Mouse (Mus musculus): Measurements from ENCODE around the gene Arf3.
"Not testable (repeated sequence)": the region's sequence is repeated elsewhere in the genome, so short reads cannot be mapped to it uniquely, and the experiment has no call there.

Arf3 gene

DNA sequence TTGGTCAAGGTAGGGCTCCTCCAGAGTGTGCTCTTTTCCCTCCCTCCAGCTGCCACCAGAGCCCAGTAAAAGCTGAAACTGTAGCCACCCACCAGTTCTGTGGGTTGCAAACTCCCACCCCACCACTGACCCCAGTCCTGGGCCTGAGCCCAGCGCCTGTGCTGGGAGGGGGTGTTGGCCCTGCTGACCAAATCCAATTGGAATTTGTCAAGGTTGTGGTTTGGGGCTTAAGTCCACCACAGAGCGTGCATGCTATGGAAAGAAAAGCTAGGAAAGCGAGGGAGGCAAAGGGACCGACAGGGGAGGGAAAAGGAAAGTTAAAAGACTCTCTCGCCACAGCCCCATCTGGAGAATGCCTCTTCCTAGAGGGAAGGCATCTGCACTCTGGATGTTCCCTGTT is 5.2 kb upstream of the Arf3 start:
- no peak for ATAC-seq (ENCODE audit: insufficient number of reproducible peaks, low FRiP score, low TSS enrichment)

DNA sequence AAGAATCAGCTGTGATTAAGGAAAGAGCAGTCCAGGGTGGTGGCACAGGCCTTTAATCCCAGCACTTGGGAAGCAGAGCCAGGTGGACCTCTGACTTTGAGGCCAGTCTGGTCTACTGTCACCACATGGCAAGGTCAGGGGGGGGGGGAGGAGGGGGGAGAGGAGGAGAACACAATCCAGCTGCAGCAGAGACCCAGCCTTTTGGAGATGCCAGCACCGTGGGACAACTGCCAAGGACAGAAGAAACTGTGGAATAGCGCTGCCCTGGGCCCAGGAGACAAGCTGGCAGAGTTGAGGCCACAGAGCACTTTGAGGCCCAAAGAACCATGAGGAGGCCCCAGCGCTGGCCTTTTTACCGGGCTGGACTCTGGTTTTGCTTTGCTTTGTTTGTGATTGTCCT is 2.9 kb upstream of the Arf3 start:
- no peak for ATAC-seq (ENCODE audit: insufficient number of reproducible peaks, low FRiP score, low TSS enrichment)

DNA sequence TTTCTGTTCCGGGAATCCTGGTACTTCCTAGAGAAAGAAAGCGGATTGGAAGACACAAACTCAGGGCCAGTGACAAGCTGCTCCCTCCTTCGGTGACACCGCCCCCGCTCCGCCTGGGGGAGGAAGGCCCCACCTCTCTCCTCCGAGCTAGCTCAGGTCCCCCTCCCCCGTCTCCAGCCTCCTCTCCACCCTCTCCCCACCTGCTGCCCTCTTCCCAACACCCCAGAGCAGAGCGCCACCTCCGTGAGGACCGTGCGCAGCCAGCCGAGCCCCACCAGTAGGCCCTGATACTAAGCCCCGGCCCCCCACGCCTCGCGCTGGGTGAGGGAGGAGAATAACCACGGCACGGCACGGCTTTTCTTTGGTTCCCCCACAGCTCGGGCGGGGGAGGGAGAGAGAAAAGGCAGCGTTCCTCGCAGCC is 803 bp downstream of the Arf3 start:
- peak; percentile 61; the same call in 1 of the 2 replicates for ATAC-seq (ENCODE audit: insufficient number of reproducible peaks, low FRiP score, low TSS enrichment)

DNA sequence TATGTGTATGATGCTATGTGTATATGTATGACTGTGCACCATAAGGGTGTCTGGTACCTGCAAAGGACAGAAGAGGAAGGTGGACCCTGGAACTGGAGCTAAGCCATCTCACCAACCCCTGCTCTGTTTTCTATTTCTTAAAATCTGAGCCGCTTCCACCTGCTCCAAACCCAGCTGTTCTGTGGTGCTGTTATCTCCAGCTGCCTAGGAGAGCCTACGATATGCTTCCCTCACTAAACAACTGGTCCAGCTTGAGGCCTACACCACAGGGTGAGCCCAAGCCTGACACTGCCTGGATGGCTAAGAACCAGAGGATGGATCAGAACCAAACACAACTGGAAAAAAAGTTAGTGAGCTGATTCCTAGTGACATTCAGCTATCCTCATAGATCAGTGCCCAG is 8.9 kb downstream of the Arf3 start:
- no peak for ATAC-seq (ENCODE audit: insufficient number of reproducible peaks, low FRiP score, low TSS enrichment)

DNA sequence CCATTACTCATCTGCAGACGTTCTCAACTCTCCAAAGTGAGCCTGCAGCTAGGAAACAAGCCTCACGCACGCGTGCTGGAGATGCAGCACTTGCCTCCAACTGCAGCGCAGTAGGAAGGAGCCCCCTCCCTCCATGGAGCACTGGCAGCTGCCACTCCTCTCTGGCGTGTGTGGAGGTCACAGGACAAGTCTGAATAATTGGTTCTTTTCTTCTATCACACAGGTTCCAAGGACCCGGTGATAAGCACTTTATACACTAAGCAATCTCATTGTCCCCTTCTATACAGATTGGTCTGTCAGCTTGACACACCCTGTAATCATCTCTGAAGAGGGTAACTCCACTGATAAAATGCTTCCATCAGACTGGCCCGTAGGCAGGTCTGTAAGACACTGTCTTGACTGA is 10.0 kb downstream of the Arf3 start:
- no peak for ATAC-seq (ENCODE audit: insufficient number of reproducible peaks, low FRiP score, low TSS enrichment)

DNA sequence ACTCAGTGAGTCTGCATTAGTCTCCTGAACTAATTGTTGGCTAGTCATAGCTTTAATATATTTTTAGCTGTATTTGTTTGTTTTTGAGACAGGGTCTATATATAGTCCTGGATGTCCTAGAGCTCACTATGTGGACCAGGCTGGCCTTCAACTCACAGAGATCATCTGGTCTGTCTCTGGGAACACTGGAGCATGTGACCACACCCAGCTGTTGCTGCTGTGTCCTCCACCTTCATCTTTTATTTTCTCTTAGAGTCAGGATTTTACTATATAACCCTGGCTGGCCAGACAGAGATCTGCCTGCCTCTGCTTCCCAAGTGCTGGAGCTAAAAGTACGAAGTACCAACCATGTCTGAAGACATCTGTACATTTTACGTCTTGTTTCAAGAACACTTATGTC is 13.9 kb downstream of the Arf3 start:
- ATAC-seq (ENCODE audit: insufficient number of reproducible peaks, low FRiP score, low TSS enrichment) = no peak

DNA sequence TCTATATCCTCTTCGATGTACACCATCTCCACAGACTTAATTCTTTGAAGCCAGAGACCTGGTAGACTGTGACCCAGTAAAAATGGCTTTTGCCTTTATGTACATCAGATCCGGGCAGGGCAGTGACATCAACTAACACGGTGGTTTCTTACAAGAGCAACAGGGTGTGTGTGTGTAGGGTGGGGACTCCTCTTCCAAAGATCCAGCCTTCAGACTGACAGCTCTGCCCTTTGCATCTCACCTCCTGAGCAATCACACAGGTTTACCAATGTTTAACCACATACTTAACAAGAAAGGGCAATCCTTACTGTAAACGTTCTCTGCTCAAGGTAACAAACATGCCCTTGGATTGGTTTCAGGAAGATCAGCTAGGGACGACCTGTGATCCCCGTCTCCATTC is 15.7 kb downstream of the Arf3 start:
- ATAC-seq (ENCODE audit: insufficient number of reproducible peaks, low FRiP score, low TSS enrichment) = no peak

DNA sequence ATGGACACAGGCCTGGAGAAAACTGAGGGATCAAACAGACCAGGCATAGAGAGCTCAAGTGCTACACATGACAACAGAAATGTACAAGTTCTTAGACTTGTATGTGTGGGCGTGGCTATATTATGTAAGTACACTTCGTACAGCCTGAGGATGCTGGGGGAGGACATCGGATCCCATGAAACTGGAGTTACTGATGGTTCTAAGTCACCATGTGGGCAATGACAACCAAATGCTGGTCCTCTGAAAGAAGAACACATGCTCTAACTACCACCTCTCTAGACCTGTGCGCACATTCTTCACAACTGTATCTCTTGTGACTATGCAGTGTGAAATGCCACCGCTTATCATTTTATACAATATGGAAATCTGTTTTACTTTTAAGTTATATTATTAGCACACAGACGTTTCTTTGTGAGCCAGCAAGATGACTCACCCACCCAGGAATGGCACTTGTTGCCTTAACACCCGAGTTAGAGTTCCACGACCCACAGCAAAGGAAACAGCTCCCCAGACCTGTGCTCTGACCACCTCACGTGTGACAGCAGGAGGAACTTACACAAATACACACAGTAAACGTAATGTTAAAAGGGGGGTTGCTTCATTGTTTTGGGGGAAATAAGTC is 16.6 kb downstream of the Arf3 start:
- ATAC-seq (ENCODE audit: insufficient number of reproducible peaks, low FRiP score, low TSS enrichment) = no peak

DNA sequence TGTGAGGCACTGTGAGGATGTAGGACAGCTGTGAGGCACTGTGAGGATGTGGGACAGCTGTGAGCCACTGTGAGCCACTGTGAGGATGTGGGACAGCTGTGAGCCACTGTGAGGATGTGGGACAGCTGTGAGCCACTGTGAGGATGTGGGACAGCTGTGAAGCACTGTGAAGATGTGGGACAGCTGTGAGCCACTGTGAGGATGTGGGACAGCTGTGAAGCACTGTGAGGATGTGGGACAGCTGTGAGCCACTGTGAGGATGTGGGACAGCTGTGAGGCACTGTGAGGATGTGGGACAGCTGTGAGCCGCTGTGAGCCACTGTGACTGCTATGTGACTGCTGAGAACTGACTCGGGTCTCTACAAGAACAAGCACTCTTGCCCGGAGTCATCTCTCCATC is 19.2 kb downstream of the Arf3 start:
- not testable (repeated sequence) for ATAC-seq (ENCODE audit: insufficient number of reproducible peaks, low FRiP score, low TSS enrichment)

DNA sequence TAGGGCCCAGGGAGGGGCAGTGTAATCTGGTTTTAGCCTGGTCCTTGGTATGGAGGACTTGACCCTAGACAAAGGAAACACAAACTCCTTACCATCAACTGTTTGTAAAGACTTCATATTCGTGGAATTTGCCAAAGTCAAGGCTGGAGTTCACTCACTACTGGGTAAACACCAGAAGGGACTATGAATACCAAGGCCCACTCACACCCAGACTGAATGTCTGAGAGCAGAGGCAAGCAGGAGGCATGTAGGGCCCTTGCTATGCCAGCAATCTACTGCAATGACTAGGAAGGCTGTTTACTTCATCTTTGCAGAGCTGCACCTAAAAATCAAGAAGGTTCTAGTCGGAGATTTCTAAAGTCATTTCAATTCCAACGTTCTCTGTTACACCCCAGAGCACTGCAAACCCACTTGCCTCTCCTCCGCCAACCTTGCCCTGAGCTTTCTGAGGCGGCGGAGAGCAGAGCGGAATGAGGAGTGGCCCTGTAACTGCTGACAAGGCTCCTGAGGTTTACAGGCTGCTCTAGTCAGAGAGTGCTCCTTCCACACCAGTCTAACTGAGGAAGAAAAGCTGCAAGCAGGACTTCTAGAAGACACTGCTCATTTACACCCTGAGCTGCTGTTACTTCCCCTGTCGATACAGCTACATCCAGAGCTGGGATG is 20.1 kb downstream of the Arf3 start:
- no peak for ATAC-seq (ENCODE audit: insufficient number of reproducible peaks, low FRiP score, low TSS enrichment)

DNA sequence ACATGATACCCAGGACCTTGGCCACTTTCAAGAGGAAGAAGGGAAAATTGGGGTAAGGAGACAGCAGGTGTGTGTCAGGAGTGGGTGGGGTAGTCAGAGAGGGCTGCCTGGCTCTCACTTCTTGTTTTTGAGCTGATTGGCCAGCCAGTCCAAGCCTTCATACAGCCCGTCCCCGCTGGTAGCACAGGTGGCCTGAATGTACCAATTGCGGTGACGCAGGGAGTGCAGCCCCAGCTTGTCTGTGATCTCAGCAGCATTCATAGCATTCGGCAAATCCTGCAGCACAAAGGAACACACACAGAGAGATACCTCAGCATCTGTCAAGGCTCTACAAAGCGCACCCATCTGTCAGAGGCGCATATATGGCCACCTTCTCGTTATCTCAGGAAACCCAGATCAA is 22.8 kb downstream of the Arf3 start:
- ATAC-seq (ENCODE audit: insufficient number of reproducible peaks, low FRiP score, low TSS enrichment) = no peak

DNA sequence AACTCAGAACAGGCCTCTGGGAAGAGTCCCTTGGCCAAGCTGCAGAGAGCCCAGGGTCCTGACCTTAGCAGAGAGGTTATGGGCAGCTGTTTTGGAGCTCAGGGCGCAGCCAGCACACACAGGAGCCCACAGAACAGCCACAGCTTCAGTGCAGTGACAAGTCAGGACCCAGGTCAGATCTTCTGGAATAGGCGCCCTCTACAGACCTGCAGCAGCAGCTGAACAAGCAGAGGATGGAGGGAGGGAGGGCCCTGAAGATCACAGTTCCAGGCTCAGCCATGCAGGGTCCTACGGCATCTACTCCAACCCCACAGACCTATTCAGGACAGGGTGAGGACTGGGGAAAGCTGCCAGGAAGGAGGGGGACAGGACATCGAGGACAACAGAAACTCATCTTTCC is 24.2 kb downstream of the Arf3 start:
- no peak for ATAC-seq (ENCODE audit: insufficient number of reproducible peaks, low FRiP score, low TSS enrichment)

DNA sequence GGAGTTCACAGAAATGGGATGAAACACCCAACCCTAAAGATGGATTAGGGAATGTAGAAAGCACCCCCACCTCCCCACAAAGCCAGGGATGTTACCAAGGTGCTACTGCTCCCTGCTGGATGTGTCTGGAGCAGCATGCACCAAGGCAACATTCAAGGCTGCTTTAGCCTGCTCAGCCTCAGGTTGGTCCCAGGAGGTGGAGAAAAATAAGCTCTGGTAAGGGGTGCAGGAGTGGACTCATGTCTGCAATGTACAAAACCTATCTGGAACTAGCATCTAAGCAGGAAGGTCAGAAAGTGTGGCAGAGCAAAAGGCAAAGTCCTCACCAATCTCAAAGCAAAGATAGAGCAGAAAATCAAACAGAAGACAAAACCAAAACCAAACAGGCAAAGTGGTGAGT is 25.1 kb downstream of the Arf3 start:
- ATAC-seq (ENCODE audit: insufficient number of reproducible peaks, low FRiP score, low TSS enrichment) = no peak

DNA sequence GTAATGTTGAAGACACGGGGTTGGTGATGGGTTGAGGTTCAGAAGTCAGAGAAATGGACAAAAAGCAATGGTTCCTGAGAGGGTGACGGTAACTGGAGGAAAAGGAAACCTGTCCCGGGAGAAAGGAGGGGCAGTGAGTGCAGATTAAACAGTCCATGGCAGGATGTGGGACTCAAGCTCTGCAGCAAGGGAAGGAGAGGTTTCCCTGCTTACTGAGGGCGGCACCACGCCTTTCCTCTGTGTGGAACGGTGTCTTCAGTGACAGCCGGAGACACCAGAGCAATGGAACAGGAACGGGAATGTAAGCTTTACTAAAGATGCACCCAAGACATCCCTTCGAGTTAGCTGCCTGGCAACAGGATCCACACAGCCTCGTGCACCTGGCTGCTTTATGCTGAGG is 26.5 kb downstream of the Arf3 start:
- no peak for ATAC-seq (ENCODE audit: insufficient number of reproducible peaks, low FRiP score, low TSS enrichment)

DNA sequence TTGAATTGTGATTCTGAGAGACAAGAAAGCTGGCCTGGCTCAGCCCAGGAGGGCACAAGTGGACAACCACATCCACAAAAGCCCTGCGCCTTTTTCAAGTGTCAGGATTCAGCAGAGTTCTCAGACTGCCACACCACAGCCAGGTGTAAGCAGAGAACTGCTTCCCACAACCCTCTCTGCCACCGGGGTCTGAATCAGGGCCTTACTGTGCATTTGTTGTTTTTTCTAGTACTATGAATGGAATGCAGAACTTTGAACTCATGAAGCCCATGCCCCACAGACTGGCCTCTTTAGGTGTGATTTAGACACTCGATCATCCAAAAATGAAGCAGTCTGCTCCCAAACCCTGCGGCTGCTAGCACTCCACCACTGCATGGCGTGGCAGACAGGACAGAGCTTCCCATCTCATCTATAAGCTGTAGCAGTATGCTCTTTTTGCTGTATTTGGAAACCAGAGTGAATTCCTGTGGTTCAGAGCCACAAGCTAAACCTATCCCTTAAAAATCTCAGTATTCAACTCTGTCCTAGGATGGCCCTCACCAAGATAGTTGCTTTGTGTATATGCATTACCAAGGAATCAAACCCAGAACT is 28.9 kb downstream of the Arf3 start:
- no peak for ATAC-seq (ENCODE audit: insufficient number of reproducible peaks, low FRiP score, low TSS enrichment)

DNA sequence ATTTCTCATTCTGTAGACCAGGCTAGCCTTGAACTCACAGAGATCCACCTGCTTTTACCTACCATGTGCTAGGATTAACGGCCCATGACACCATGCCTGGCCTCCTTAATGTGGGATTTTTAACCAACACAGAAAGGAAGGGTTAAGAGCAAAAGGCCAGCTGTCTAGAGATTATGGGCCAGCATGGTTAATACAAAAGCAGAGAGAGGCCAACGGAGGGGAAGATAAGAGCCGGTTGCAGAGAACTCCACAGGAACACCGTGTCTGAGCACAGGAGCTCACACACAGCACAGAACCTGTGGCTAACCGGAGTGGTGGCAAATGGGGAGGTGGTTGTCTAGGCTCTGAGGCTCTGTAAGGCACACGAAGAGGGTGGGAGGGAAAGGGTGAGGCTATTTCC is 29.6 kb downstream of the Arf3 start:
- no peak for ATAC-seq (ENCODE audit: insufficient number of reproducible peaks, low FRiP score, low TSS enrichment)

DNA sequence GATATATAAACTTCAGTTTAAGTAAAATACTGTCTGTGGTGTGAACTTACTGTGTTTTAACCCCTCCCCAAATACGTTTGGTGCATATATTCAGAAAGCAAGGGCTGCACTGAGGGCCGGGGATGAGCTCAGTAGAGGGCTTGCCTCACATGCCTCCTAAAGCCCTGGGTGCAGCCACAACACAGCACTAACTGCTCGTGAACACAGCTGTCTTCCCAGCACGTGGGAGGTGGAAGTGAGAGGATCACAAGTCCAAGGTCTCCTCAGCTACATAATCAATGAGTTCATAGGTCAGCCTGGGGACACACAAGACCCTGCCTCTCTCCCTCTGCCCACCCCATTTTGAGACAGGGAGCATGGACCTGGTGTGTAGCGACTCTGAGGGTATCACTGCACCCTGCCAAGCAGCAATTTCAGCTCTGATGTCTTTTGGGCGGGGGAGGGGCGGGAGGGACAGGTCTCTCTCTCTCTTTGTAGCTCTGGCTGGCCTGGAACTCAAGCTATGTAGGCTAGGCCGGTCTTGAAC is 30.9 kb downstream of the Arf3 start:
- no peak for ATAC-seq (ENCODE audit: insufficient number of reproducible peaks, low FRiP score, low TSS enrichment)

DNA sequence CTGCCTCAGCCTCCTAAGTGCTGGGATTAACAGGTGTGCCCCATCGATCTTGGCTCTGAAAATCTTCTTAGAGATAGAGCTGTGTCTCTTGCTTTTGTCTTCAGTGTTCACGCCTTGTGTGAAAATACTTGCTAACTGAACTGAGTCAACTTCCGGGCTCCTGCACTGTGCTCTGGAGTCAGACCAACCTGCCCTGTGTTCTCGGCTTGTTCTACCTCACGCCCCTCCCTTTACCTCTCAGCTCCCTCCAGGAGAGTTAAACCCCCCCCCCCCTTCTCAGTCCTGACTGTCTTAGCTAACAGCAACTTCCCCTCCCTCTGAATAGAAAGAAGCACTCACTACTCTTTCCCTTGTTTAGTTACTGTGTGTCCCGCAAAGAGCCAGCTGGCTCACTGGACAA is 32.2 kb downstream of the Arf3 start:
- ATAC-seq (ENCODE audit: insufficient number of reproducible peaks, low FRiP score, low TSS enrichment) = no peak

DNA sequence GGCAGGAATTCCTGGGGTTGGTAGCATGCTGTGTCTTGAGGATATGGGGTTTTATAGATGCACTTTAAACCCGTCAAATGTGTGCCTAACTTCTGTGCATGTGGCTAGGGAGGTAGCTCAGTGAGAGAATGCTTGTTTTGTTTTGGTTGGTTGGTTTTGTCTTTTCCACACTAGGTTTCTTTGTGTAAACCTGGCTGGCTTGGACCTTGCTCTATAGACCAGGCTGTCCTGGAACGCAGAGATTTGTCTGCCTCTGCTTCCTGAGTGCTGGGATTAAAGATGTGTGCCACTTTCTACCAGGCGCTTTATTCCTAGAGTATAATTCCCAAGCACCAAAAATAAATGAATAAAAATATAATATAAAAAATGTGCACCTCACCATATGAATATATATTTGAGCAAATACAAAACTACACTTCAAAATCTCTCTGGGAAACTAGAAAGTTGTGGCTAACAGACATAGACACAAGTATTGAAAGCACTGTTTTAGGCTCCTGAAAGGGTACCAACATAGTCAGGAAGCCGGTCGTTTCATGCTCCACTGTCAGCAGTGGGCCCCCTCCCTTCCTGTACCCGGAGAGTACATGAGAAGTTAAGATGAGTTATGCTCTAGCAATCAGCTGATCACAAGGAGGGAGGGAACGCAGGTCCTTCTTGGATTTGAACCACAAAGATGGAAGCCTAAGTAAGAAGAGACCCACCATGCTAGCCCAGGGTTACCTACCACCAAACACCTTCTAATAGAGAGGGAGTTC is 33.0 kb downstream of the Arf3 start:
- no peak for ATAC-seq (ENCODE audit: insufficient number of reproducible peaks, low FRiP score, low TSS enrichment)

DNA sequence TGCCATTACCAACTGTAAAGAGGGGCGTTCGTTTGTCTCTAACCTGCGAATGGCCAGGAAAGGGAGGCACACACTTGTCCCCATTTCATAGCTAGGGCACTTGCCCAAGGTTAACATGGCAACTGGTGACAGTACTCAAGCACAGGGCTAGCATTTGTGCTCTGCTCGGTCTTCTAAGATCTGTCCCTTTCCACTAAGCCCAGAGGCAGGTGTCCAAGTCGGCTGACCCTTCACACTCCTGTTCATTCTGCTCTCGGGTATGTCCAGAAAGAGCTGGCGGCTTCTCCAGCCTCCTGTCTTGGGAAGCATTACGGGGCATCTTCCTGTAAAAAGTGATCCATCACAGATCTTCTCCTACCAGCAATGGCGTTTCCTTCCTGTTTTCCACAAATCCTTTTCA is 34.6 kb downstream of the Arf3 start:
- no peak for ATAC-seq (ENCODE audit: insufficient number of reproducible peaks, low FRiP score, low TSS enrichment)

Data from cerebellum, adult (tissue).